Mouse (Mus musculus): ENCODE data around the gene Sytl4.

Sytl4 gene

DNA sequence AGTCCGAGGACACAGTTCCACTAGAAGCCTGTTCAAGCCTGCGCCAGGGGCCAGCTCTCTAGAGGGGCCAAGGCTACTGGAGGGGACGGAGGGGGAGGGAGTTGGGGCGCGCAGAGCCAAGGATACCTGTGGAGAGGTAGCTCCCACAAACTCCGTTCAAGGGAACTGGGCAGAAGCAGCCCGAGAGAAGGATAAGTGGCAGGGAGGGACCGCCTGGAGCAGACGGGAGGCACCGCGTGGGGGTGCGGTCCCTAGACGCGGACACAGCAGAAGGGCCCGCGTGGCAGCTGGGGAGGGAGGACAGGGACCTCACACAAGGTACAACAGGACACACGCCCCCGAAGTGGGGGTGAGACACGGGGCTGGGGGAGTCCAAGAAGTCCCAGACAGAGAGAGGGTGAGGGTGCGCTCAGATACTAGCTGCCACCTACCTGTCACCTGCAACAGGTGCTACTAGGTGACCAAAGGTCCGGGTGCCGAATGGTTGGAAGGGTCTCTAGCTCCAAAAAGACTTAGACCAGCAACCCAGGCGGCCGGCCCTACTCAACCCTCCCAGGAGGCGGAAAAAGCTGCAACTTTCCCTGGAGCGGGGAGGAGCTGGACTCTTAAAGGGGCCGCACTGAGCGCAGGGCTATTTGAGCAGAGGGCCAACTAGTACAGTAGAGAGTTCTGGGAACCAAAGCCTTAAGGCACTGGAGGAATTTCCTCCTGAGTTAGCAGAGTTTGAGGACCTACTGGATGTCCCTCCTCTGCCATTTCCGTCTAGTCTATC, at the start of gene Sytl4:
Gene Sytl4 (minus strand): TSS at position 582 of the 772 bp plus-strand sequence.
- no peak for DNase-seq (ENCODE audit: low read depth, low spot score)

DNA sequence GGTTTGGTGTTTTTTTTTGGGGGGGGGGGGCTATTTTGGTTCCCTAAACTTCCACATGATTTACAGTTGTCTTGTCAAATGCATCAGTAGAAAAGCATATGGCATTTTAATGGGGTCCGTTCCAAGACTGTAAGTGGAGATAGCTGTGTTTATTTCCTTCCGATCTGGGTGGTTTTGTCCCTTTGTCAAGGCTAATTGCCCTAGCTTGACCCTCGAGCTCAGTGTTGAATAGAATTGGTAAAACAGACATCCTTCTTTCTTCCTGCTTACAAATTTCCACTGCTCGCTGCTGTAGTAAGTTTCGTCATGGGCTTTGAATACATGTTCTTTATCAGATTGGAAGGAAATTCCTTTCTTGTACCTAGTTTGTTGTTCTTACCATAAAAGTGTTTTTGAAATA, 39.1 kb upstream of the Sytl4 start:
- DNase-seq (ENCODE audit: low read depth, low spot score): no peak

DNA sequence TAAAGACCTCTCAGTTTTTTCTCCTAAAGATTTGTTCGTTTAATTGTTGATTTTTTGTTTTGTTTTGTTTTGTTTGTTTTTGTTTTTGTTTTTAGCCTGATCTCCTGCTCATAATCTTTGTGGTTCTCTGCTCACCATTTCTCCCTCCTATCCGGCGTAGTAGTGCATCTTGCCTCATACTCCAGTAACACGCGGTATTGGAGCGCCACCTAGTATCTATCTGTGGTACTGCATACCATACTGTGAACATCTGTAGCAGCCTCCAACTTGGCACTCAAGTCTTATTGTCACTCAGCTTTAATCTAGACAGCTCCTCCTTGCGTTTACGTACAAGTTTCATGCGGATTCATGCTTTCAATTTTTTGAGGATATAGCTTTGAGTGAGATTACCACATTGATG, 37.4 kb upstream of the Sytl4 start:
- peak; percentile 22 for DNase-seq (ENCODE audit: low read depth, low spot score)

DNA sequence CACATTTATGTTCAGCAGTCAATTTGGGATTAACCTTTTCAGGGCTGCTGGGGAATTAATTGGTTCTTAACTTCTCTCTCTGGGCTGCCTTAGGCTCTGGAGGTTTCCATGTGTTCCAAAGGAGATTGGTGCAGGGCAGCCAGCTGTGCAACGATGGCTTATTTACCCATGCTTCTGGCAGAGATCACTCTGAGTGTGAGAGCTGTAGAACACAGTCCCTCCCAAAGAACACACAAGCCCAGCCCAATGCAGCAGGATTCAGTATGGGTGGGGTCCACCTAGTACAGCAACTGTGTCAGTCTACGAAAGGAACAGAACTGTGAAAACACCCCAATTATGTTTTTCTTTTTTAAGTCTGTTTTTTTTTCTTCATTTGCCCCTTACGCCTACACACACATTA, 14.3 kb upstream of the Sytl4 start:
- no peak for DNase-seq (ENCODE audit: low read depth, low spot score)

DNA sequence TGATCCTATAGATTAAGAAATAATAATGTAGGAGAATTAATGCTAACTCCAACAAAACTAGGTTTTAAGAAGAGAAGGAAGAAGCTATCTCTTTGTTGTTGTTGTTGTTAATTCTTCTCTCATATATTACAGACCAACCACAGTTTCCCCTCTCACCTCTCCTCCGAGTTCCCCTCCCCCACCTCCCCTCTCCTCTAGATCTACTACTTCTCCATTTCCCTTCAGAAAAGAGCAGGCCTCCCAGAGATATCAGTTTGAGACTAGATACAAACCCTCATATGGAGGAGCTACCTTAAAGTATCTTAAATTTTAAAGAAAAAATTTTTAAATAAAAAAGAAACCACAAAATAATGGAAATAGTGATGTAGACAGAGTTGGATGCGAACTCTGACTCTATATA, 17.0 kb downstream of the Sytl4 start:
- no peak for DNase-seq (ENCODE audit: low read depth, low spot score)

DNA sequence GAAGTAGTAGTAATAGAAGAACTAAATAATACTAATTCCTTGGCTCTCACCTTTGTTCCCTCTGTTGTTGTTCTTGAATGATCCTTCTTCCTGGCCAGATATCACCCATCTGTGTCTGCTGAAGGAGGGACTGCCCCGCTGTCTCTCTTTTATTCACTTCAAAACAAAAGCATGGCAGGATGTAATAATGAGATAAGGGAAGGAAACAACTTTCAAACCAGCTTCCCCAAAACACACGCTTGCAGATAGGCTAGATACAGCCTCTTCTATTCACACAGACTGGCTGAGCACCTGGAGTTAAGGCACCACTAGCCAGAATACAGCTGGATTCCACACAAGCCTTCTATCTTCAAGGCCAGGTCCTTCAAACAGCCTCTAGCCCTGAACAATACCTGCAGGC, 21.0 kb downstream of the Sytl4 start:
- DNase-seq (ENCODE audit: low read depth, low spot score): no peak

DNA sequence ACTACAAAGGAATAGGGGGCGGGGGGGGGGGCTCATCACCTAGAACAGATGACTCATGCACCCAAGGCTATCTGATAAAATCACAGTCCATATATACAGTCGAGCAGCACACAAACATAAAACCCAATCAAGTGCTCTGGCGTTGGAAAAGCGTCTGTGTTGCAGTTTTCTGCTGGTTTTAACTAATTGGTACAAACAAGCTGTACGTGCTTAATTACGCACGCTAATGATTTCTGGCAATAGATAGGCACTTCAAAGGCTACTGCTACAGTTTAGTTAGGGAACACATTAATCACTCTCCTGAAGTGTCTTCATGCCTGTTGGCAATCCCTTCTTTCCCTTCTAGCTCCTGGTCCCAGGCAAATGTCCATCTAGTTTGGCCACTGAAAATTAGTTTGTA, 27.0 kb downstream of the Sytl4 start:
- DNase-seq (ENCODE audit: low read depth, low spot score): no peak

DNA sequence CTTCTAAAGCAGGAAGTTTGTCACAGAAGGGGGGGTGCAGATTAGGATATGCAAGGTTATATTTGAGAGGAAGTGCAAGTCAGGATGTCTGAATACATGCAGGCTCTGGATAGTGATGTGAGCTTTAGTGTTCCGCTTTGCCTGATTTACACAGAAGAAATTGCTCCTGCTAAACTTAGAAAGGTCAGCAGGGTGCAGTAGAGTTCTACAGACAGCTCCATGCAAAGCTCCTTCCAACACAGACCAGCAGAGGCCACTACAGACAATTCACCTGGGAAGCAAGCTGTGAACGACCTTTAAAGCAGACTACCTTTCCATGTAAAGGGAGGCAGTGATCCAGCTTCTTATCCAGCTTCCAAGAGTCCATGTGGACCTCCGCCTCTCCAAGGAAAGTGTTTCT, 34.2 kb downstream of the Sytl4 start:
- DNase-seq (ENCODE audit: low read depth, low spot score): peak; percentile 18

DNA sequence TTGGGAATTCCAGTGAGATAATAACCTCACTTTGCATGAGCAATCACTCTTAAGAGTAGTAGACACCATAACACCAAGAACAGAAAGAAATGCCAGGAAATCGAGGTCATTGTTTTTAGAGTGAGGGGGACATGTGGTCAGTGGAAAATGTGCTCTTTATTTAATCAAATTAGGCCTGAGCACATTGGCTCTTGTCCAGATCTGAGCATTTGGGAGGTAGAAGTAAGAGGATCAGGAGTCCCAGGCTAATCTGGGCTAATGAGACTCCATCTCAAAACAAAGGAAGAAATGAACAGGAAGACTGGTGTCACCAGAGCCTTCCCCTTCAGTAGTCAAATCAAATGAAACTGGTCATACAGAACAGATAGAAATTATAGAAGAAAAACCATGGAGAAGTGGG, 42.1 kb downstream of the Sytl4 start:
- DNase-seq (ENCODE audit: low read depth, low spot score): no peak

DNA sequence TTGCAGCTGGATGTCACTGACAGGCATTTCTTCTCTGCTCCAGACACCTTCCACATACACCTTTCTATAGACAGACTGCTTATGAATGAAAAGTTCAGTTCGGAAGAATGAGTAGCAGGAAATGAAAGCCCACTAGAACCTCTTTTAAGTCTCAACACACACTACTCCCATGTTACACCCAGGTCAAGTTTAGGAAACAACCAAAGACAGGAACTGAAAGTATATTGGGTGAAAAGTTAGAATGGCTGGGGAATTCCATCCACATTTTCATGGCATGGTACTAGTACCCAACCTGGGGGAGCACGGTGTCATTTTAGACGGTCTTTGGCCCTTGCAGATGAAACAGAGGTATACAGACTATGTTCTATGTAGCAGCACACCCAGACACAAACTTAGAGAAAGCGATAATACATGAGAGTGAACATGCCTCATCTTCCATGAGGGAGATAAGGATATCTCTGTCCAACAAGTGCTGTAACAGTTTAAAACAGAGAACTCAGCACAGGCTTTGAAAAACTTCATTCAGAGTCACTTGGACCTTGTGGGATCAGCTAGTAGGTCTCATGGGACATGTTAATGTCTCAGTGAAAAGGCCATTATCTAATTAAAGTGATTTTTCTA, 44.9 kb downstream of the Sytl4 start:
- DNase-seq (ENCODE audit: low read depth, low spot score): no peak

DNA sequence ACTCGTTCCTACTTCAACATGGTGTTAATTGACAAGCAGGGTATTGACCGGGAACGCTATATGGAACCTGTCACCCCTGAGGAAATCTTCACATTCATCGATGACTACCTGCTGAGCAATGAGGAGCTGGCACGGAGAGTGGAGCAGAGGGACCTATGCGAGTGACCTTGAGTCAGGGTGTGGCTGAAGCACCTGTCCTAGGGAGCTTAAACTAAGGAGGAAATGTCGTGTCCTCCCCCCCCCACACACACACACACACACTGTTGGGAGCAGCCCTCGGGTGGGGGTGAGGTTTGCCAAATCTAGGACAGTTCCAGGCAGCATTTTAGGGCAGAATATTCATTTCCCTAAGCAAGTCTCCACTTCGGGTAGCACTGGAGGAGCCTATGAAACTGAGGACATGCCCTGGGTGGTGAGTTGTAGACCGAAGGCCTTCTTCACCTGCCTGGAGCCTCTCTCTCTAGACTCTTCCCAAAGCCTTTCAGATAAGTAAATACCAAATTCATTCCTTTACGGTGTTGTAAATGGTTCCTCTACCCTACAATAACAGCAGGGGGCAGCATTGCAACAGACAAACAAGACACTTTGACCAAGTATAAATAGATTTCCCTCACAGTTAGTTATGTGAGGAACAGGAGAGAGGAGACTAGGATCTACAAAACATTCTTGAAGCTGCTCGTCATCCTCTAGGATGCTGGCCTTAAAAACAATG, 50.2 kb downstream of the Sytl4 start:
- DNase-seq (ENCODE audit: low read depth, low spot score): peak; percentile 36

DNA sequence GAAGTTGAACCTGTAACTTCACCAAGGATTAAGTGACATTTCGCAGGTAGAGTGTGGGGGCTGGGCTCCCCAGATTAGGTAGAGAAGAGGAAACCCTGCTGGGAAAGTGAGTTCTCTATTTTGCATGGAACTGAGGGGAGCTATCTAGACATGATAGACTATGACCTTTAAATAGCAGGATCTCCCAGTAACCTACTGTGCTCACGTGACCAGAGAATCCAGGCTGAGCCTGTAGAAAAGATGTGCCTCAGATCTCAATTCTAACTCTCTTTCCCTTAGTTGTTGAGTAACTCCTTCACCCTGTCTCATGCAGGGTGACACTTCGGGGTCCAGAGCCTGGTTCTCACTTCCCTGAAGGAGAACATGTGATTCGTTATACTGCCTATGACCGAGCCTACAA, 54.9 kb downstream of the Sytl4 start:
- DNase-seq (ENCODE audit: low read depth, low spot score): no peak

DNA sequence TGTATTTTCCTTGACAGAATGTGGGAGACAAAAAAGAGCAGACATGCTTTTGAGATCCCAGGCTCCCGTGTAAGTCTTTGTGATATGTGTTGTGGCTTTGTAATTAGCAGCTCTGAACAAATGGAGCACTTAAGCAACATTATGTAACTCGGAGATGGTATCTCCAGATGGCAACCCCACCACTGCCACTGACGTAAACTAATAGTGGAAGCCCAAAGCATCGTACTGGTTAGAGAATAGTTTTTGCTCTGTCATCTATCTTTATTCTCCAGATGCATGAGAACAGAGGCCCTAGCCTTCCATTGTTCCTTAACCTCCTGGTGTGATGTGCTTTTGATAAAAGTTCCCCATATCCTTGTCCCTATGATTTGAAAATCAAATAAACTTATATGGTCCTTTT, 60.4 kb downstream of the Sytl4 start:
- DNase-seq (ENCODE audit: low read depth, low spot score): no peak

DNA sequence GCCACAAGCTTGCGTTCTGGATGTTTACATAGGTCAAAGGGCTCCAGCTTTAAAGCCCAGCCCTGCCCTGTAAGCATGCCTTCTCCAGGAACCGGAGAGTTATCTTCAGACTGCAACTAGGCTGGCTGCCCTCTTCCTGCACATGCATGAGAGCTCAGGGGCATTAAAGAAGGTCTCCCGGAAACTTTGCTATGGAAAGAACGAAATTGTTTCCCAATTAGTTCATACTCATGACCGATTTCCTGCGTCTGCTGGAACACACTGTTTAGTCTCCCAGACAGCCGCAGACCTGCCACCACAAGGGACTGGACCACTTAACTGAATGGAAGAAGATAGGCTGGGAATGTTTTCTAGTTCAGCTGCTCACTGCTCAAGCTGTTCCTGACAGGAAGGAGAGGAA, 67.4 kb downstream of the Sytl4 start:
- no peak for DNase-seq (ENCODE audit: low read depth, low spot score)

DNA sequence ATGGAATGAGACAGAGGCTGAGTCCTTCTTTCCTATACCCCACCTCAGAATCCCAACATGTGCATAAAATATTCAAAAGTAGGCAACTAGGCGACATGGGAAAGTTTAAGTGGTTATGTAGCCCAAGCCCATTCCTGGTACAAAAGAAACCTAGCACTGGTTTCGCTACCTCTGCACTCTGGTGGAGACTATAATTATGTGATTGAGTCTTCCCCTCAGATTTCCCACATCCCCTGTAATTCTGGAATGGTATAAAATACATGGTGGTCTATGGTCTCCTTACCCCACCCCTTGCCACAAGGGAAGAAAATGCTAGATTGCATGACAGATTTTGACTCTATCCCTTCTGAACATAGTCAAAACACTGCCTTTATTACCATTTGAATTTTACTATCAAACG, 68.6 kb downstream of the Sytl4 start:
- DNase-seq (ENCODE audit: low read depth, low spot score): no peak

DNA sequence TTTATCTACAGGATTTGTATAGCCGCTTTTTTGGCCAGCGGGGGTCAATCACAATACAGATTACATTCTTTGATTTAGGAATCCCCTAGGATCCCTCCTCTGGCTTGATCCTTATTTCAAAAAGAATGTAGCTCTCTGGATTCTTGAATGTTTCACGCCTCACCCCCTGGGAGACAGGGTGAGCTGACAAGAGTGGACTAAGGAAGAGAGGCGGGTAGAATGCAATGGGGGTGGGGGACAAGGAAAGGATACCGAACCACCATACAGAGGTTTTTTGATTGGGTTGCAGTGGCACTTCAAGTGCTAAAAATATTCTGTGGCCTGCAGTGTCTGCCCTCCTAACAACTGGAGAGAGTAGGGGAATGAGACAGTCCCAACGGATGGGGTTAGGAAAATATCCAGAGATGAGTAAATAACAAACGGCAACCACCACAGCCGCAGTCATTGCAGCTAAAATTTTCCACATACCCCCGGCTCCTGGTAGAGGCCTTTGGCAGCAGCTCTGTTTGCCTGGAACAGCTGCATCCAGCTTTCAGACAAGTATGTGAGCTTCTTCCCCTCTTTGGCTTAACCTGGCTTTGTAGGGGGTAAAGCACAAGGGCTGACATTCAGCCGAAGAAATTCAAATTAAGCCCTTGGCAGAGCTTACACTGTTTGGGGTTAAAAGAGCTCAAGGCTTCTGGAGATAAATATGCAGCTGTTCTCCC, 70.1 kb downstream of the Sytl4 start:
- no peak for DNase-seq (ENCODE audit: low read depth, low spot score)

DNA sequence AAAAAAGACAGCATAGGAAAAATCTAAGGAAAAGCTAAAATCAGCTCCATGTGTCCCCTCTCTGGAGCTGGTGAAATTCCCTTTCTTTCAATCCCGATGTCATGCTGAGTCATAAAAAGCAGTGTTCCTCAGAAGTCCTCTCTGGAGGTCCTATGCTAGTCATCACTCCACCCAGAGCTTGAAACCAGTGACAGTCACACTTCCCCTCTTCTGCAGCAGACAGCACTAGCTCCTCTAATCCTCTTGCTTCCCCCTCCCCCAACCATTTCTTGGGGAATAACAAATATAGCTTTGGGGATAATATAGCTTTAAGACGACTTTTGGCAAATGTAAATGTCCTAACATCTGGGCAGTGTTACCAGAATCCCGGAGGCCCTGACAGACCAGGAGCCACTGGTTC, 73.4 kb downstream of the Sytl4 start, which contains the start of gene Srpx2:
Gene Srpx2 (plus strand): TSS at position 166 of the 400 bp plus-strand sequence.
- no peak for DNase-seq (ENCODE audit: low read depth, low spot score)

DNA sequence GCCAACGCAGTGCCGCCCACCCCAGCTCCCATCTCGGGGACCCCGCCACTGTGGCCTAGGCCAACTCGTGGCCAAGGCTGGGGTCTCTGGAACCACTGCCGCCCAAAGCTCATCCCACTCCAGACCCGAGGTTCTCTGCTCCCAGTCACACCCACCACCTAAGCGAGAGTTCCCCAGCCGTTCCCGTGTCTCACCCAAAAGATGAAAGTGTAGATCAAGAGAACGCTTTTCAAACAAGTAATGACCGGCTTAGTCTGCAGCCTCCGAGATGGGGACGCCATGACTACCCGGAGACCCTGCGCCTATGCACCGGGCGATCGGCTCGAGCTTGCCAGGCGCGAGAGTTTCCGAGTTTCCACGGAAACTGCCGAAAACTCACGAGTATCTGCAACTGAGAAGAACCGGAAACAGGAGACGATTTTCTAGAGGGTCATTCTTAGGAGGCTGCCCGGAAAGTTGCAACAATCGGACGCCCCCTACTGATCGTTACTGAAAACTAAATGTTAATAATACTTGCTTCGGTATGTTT, 83.5 kb downstream of the Sytl4 start, which contains the start of gene Tspan6:
Gene Tspan6 (minus strand): TSS at position 416 of the 529 bp plus-strand sequence.
- peak; percentile 73 for DNase-seq (ENCODE audit: low read depth, low spot score)

DNA sequence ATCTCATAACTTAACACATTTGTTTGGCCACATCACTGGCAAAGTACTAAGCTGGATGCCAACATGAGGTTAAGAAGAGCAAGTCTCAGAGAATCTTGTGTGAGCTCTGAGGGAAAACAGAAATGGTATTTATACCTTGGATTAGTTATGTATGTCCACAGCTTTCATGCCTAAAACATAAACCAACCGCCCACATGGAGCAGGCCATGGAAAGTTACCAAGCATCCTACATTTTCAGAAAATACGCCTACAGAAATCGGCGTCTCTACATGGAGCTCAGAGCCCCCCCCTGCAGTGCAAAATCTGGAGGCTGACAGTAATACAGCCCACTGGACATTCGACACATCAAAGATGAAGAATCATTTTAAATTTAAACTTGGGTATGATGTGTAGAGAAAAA, 93.5 kb downstream of the Sytl4 start:
- DNase-seq (ENCODE audit: low read depth, low spot score): no peak

DNA sequence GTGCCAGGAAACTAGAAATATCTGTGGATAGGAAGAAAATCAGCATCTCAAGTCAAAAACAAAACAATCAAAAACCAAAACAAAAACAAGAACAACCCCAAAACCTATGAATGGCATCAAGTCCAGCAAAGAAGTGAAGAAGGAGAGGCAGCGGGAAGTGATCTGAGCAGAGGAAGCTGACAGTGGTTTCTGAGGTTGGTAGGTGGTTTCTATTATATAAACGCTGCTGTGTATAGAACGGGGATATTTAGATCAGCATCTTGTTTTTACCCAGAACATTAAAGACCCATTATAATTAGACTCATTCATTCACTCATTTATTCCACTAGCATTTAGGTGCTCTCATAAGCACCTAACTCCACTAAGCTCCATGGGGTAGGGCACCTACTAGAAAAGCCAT, 94.3 kb downstream of the Sytl4 start:
- no peak for DNase-seq (ENCODE audit: low read depth, low spot score)

Data from telencephalon, adult 2 months (tissue).